Mouse (Mus musculus) spleen, embryonic (tissue): ENCODE data around the gene Trp63.
"Not testable (repeated sequence)": the region's sequence is repeated elsewhere in the genome, so short reads cannot be mapped to it uniquely, and the experiment has no call there.

ENCODE experiments used
- CTCF ChIA-PET: fragments of 350-600 bp; sonication (Branson Sonifier 250); formaldehyde crosslinking; loops from one replicate; lab custom pipeline; 2022; lab: Charles Lee

Trp63 gene

GRCm38 (mm10) chr16:25683531-25684248, at the start of gene Trp63:
Gene Trp63 (plus strand): TSS chr16:25683763.
- CTCF ChIA-PET = no interaction called here

DNA sequence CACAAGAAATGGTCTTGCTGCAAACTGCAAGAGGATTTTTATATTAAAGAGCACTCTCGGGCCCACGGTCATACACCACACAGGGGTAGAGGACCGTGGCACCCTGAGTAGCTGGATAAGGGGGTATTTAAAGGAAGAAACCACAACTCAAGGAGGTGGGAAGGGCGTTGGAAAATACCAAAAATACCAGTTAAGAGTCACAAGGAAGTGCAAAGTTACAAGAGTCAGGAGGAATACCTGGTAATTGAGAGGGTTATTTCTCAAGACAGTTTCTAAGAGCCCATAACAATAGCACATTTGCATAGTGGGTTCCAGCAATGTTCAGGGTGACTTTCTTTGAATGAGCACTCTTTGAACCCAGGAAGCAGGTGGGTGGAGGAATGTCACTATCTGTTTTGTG, 38.8 kb upstream of the Trp63 start:
- CTCF ChIA-PET = not testable (repeated sequence)

- CTCF ChIA-PET = no interaction called here
Observed at GRCm38 (mm10) chr16:25660510-25661235, 22.9 kb upstream of the Trp63 start.

GRCm38 (mm10) chr16:25663116-25663515, 20.4 kb upstream of the Trp63 start:
- CTCF ChIA-PET = no interaction called here

- CTCF ChIA-PET = no interaction called here
Observed at GRCm38 (mm10) chr16:25673861-25674440, 9.6 kb upstream of the Trp63 start.

- CTCF ChIA-PET = no interaction called here
Observed at GRCm38 (mm10) chr16:25680369-25680768, 3.2 kb upstream of the Trp63 start.

DNA sequence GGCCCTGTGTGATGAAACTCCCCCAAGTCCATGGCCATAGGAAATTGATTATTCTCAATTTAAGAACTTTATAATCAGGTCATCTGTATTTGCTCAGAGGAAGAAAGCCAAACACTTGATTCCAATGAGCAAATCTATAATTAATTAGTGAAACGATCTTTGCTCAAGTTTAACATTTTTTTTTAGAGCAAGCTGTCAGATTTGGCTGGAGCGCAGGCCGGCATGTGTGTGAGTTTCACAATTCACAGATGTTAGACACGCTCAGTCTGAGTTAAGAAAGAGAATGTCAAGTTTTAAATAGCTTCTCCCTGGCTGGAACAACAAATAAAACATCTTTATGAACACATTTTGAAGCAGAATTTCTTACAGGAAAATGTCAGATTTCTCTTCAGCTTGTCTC, 1.0 kb upstream of the Trp63 start:
- CTCF ChIA-PET = no interaction called here

DNA sequence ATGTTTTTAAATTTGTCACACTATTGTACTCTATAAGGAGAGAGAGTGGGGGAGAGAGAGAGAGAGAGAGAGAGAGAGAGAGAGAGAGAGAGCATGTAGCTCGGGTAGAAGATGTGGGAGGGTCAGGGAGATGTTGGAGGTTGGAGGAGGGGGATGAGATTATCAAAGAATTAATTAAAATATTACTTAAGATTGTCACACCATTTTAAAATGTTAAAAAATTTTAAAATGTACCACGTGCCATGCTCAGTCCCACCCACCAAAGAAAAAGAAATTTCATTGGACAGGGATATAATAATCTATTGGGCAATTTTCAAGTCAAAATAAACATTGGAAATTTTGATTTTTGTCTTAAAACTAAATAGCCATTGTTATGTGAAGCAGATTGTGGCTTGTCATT, 1.0 kb downstream of the Trp63 start:
- CTCF ChIA-PET = no interaction called here

DNA sequence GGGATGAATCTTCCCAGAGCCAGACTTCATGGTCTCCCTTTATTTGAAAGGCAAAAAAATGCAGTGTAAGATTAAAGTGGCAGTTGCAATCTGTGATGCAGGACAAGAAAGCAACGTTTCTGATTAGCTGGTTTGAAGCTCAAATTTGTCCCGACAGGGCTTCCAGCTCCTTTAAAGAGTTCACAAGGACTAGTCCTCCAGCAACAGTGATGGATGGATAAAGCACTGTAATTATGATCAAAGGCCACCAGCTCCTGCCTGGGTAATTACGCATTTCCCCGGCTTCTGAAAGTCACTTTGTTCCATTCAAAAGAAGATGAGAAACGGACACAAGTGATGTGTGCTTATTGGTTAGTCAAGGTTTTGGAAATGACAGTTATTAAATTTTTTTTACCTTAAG, 7.0 kb downstream of the Trp63 start:
- CTCF ChIA-PET = no interaction called here

DNA sequence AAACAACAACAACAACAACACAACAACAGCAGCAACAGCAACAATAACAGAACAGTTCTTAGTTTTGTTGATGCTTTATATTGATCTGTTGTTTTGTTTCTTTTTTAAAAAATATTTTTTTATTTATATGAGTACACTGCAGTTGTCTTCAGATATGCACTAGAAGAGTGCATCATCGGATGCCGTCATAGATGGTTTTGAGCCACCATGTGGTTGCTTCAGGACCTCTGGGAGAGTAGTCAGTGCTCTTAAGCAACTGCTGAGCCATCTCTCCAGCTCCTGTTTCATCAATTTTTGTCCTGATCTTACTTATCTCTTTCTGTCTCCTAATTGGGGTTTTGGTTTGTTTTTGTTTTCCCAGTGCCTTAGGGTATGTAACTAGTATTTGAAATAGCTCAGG, 17.7 kb downstream of the Trp63 start:
- CTCF ChIA-PET = no interaction called here

GRCm38 (mm10) chr16:25706260-25706659, 22.7 kb downstream of the Trp63 start:
- CTCF ChIA-PET = no interaction called here

DNA sequence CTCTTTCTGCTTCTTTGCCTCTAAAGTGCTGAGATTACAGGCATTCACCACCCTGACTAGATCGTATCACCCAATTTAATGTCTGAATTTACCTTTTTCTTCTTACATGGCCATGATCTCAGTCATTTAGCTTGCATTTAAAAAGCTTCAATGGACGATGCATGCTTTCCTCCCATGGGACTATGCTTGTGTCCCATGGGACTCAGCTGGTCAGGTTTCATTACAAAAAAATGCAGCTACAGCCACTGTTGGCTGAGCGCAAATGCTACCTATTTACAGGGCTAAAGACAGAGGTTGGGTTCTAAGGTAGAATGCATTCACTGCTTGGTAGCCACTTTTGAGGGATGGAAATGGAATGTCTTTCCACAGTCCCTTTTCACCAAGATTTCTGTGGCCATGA, 32.2 kb downstream of the Trp63 start:
- CTCF ChIA-PET = no interaction called here

- CTCF ChIA-PET = no interaction called here
Observed at GRCm38 (mm10) chr16:25723131-25723530, 39.6 kb downstream of the Trp63 start.

GRCm38 (mm10) chr16:25727001-25727400, 43.4 kb downstream of the Trp63 start:
- CTCF ChIA-PET = no interaction called here

DNA sequence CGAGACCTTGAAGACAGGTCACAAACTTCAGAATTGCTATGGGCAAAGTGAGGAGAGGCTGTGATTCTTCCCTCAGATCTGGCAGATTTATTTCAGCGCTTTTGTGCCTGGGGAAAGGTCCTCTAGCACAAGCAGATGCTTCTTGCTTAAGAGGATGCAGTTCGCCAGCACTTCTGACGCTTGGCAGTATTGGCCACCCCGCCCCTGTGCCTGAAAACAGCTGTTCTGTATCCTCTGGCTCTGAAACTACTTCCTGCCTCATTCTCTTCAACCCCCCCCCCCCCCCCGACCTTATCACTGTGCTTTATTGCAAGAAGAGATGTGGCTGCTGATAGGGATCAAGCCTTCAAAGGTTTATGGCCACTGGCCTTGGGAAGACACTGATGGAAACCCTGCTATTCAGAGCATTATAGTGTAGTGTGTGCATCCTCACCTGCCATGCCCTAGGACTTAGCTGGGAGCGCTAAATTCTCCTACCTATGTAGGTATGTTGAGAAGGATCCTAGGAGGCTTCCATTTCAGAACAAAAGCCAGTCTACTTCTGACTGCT, 44.5 kb downstream of the Trp63 start:
- CTCF ChIA-PET = no interaction called here

DNA sequence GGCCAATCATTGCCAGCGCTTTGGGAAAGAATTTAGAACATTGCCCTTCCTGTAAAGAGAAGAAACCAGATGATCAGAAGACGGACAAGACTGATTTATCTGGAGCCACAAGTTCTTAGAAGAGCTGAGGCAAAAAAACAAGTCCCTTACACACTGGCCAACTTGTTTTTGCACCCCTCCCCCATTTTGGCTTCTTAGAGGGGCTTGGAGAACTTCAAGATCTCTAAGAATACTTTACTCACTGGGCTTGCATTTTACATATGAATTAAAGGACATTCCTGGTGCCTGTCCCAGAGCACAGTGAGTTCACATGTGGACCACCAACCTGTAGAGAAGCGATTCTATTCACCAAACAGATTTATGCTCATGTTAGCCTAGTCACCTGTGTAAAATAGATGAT, 53.3 kb downstream of the Trp63 start:
- CTCF ChIA-PET = no interaction called here

- CTCF ChIA-PET = no interaction called here
Observed at GRCm38 (mm10) chr16:25737623-25738050, 54.1 kb downstream of the Trp63 start.

DNA sequence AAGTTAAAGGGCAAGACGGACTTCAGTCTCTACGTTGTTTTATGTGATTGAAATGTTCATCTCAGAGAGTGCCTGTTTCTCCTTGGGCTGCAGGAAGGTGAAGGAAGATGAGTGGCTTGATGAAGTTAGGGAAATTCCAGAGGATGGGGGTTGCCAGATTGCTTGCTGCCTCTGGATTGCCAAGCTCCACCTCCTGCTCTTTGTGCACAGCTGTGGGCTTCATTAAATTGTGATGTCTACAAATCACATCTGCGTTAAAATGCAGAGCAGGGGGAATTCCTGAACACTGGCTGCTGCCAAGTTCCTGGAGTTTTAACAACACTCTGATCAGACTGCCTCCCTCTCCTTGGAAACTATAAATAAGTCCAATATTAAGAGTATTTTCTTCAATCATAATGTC, 63.2 kb downstream of the Trp63 start:
- CTCF ChIA-PET = no interaction called here

- CTCF ChIA-PET = no interaction called here
Observed at GRCm38 (mm10) chr16:25751866-25752265, 68.3 kb downstream of the Trp63 start.

- CTCF ChIA-PET = no interaction called here
Observed at GRCm38 (mm10) chr16:25758108-25758507, 74.5 kb downstream of the Trp63 start.

DNA sequence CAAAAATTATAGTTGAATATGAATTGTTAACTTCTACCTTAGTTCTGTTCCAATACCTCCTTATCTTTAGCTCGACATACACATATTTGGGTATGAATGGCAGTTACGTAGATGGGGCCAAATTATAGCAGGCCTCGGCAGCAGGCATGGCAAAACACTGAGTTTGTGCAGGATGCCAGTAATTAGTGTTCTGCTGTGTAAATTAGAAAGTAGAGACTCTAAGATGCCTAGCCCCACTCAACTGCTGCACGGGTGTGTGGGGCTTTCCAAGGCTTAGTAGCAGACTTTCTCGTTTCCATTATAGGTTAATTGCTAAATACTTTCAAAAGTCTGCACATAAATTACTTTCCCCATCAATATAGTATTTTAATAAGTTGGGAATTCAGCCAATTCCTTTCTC, 82.0 kb downstream of the Trp63 start:
- CTCF ChIA-PET = no interaction called here

GRCm38 (mm10) chr16:25774611-25775010, 91.0 kb downstream of the Trp63 start:
- CTCF ChIA-PET = no interaction called here

DNA sequence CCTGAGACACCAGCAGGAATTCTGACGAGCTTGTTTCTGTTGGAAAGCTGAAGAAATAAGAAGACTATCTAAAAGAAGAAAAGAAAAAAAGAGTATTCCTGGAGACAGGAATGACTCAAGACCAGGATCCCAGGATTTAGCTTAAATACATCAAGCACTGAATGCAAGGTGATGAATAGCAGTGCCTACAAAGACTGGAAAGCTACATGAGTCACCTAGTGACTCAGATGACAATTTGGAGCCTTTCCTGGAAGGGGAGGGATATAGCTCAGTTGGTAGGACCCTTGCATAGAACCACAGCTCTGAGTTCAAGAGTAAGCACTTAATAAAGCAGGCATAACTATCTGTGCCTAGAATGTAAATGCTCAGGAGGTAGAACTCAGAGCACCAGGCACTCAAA, 93.9 kb downstream of the Trp63 start:
- CTCF ChIA-PET = no interaction called here
